Mouse (Mus musculus): ENCODE measurements around the gene Rpl36a. TPM values are rescaled to one million over a fixed set of nuclear protein-coding genes. Genes with fewer than 3 reads are reported as not detected.

The Rpl36a gene
- 100 to 1,000 TPM; 481 to 549 TPM for total RNA-seq (2023)

GRCm38 (mm10) chrX:134585103-134586002 lies at the start of gene Rpl36a:
Gene Rpl36a (plus strand): TSS chrX:134585654.

GRCm38 (mm10) chrX:134541145-134541954 lies 44.1 kb upstream of the Rpl36a start, which contains the start of gene Timm8a1:
Gene Timm8a1 (minus strand): TSS chrX:134541865.

DNA sequence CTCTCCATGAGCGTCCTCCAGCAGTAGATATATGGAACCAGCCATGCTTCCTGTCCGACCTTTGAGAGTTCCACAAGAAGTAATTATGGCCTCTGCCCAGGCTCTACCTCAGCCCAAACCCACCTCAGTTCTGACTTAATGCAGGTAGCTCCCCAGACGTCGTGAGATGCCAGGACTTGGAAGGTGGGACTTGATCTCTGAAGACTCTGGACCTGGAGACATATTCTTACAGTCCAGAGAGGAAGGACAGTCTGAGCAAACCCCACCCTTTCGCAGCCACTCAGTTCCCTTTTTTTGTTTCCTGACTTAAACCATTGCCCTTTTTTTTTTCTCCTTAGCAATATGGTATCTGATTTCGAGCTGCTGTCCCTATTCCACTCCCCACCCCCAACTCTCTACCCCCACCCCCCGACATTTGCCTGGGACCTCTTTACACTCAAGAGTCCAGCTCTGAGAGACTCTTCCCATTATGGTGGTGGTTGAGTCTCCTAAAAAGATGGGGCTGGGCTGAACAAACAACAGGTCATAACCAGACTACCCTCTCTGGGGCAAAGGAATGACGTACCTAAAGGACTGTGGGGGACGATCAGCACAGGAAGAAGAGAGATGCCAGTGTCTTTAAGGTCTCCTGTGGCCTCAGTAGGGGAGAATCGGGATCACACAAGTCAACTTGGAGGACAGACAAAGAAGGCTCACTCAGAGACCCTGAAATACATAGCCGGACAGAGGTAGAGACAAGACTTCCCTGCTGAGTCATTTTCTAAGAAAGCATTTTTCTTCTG lies 2.4 kb upstream of the Rpl36a start, which contains the start of gene Btk:
Gene Btk (minus strand): TSS at position 683 of the 782 bp plus-strand sequence.

GRCm38 (mm10) chrX:134600659-134601379 lies 15.4 kb downstream of the Rpl36a start, which contains the start of the genes Gla and Hnrnph2:
Gene Gla (minus strand): TSS chrX:134601125.
Gene Hnrnph2 (plus strand): TSS chrX:134601179.

Other genes with a start within 250 kb of the Rpl36a start
- gene Drp2, start 181.1 kb upstream of the Rpl36a start, total RNA-seq (2023), result not detected
- gene Taf7l, start 109.2 kb upstream of the Rpl36a start, total RNA-seq (2023), result not detected
- gene Timm8a1, start 43.8 kb upstream of the Rpl36a start, total RNA-seq (2023), result 10 to 100 TPM; 19.4 to 20.6 TPM
- gene Btk, start 2.1 kb upstream of the Rpl36a start, total RNA-seq (2023), result 100 to 1,000 TPM; 183 to 199 TPM
- 10 to 100 TPM; 66.8 to 94.5 TPM for gene Gla, start 15.5 kb downstream of the Rpl36a start, total RNA-seq (2023)
- 100 to 1,000 TPM; 141 to 142 TPM for gene Hnrnph2, start 15.5 kb downstream of the Rpl36a start, total RNA-seq (2023)
- gene Armcx4, start 100.9 kb downstream of the Rpl36a start, total RNA-seq (2023), result 1 to 10 TPM; 1.7 to 2.3 TPM
- under 1 TPM in 1 of 2 experiments, not detected in 1; 0.83 TPM for gene Armcx1, start 132.3 kb downstream of the Rpl36a start, total RNA-seq (2023)
- 1 to 10 TPM; 3.9 to 5.2 TPM for gene Armcx6, start 165.8 kb downstream of the Rpl36a start, total RNA-seq (2023)
- gene Armcx3, start 170.9 kb downstream of the Rpl36a start, total RNA-seq (2023), result 10 to 100 TPM; 17.4 to 18.1 TPM
- 10 to 100 TPM; 37.8 to 38.9 TPM for gene Armcx2, start 223.6 kb downstream of the Rpl36a start, total RNA-seq (2023)